Mouse (Mus musculus): ENCODE measurements around the gene Carm1. TPM values are rescaled to one million over a fixed set of nuclear protein-coding genes. Genes with fewer than 3 reads are reported as not detected.
"Not testable (repeated sequence)": the region's sequence is repeated elsewhere in the genome, so short reads cannot be mapped to it uniquely, and the experiment has no call there.

The Carm1 gene
- polyA plus RNA-seq, 1 experiment = 48.1 TPM

- no peak overlapping the region for H3K4me2 ChIP-seq (ENCODE audit: low read depth)
- no peaks in the 10 kb centered on the region for H3K36me3 ChIP-seq (ENCODE audit: control insufficient read depth, insufficient read depth)
- no peaks in the 10 kb centered on the region for H3K79me2 ChIP-seq (ENCODE audit: control insufficient read depth, insufficient read depth)
- TF ChIP-seq POLR2AphosphoS2 (IDR thresholded peaks at IDR 0.05; ENCODE audit: insufficient read length, low read depth) (no peak), USF1 (IDR thresholded peaks at IDR 0.05; ENCODE audit: low read depth) (no peak), TCF12 (IDR thresholded peaks at IDR 0.05; ENCODE audit: insufficient read depth, poor library complexity, severe bottlenecking) (no peak), CEBPB (IDR thresholded peaks at IDR 0.05; ENCODE audit: insufficient read depth, poor library complexity, severe bottlenecking) (no peak), REST (IDR thresholded peaks at IDR 0.05; ENCODE audit: insufficient read depth, insufficient read length) (no peak), POLR2A (IDR thresholded peaks at IDR 0.05; ENCODE audit: insufficient read length, low read depth) (no peak), E2F4 (IDR thresholded peaks at IDR 0.05; ENCODE audit: insufficient read depth) (no peak), TCF3 (IDR thresholded peaks at IDR 0.05; ENCODE audit: insufficient read length, low read depth) (no peak), MYOD1 (IDR thresholded peaks at IDR 0.05; ENCODE audit: control insufficient read depth in 1 of 3, insufficient read length in 2 of 3, low read depth in 2 of 3) (no peak), MYOG (IDR thresholded peaks at IDR 0.05; ENCODE audit: control insufficient read depth in 1 of 3, insufficient read depth in 1 of 3, insufficient read length in 2 of 3, low read depth in 2 of 3) (no peak), MAX (IDR thresholded peaks at IDR 0.05; ENCODE audit: low read depth) (no peak), SRF (IDR thresholded peaks at IDR 0.05; ENCODE audit: control insufficient read depth, insufficient read length, low read depth) (no peak)
- H3K27me3 ChIP-seq (ENCODE audit: control insufficient read depth, insufficient read depth, insufficient read length) = no peaks in the 10 kb centered on the region
- no peak overlapping the region for H3ac ChIP-seq (ENCODE audit: control insufficient read depth, insufficient read length)
- H3K4me3 ChIP-seq = no peak overlapping the region
Measured at GRCm38 (mm10) chr9:21527917-21528324, 18.8 kb upstream of the Carm1 start.

DNA sequence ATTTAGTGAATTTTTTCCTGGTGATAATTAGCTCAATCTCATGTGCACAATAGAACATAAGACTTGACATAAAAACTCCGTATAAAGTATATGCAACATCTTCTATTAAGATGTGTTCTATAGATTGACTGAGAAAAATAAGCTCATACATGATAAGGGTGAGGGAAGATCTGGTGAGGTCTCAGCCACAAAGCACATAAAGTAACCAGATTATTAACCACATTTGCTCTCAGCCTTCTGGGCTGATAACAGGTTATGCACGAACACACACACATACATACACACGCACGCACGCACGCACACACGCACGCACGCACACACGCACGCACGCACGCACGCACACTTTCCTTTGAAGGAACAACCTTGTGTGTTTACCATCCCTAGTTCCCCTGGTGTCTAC is 10.2 kb upstream of the Carm1 start:
- no peak overlapping the region for H3K4me2 ChIP-seq (ENCODE audit: low read depth)
- H3K36me3 ChIP-seq (ENCODE audit: control insufficient read depth, insufficient read depth) = no peaks in the 10 kb centered on the region
- H3K79me2 ChIP-seq (ENCODE audit: control insufficient read depth, insufficient read depth) = no peaks in the 10 kb centered on the region
- TF ChIP-seq USF1 (IDR thresholded peaks at IDR 0.05; ENCODE audit: low read depth) (no peak), POLR2A (IDR thresholded peaks at IDR 0.05; ENCODE audit: insufficient read length, low read depth) (no peak), MYOD1 (IDR thresholded peaks at IDR 0.05; ENCODE audit: control insufficient read depth in 1 of 3, insufficient read length in 2 of 3, low read depth in 2 of 3) (no peak), POLR2AphosphoS2 (IDR thresholded peaks at IDR 0.05; ENCODE audit: insufficient read length, low read depth) (no peak), MAX (IDR thresholded peaks at IDR 0.05; ENCODE audit: low read depth) (no peak), TCF12 (IDR thresholded peaks at IDR 0.05; ENCODE audit: insufficient read depth, poor library complexity, severe bottlenecking) (no peak), REST (IDR thresholded peaks at IDR 0.05; ENCODE audit: insufficient read depth, insufficient read length) (no peak), TCF3 (IDR thresholded peaks at IDR 0.05; ENCODE audit: insufficient read length, low read depth) (no peak), CEBPB (IDR thresholded peaks at IDR 0.05; ENCODE audit: insufficient read depth, poor library complexity, severe bottlenecking) (no peak)
- H3K4me3 ChIP-seq = no peak overlapping the region
- H3K27me3 ChIP-seq (ENCODE audit: control insufficient read depth, insufficient read depth, insufficient read length) = no peaks in the 10 kb centered on the region
- H3ac ChIP-seq (ENCODE audit: control insufficient read depth, insufficient read length) = no peak overlapping the region

DNA sequence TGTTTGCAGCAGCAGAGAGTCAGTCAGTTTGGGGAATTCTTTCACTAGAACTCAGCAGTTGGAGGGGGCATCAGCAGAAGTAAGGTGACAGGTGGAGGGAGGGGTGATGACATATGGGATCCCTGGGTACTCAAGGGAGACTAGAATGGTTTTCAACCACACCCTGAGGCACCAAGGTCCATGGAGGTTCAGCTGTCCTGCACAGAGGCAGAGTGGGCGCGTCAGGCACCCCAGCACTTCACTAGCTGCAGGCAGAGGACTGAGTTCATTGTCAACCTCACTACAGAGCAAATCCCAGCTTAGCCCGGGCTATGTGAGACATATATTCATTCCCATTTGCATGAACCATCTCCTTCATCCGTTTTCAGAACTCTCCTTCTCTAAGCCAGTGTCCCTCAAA is 9.7 kb upstream of the Carm1 start:
- Histone ChIP-seq H3K4me3 (no peak overlapping the region), H3K4me2 (ENCODE audit: low read depth) (no peak overlapping the region), H3K36me3 (ENCODE audit: control insufficient read depth, insufficient read depth) (no peaks in the 10 kb centered on the region), H3K79me2 (ENCODE audit: control insufficient read depth, insufficient read depth) (no peaks in the 10 kb centered on the region), H3ac (ENCODE audit: control insufficient read depth, insufficient read length) (no peak overlapping the region), H3K27me3 (ENCODE audit: control insufficient read depth, insufficient read depth, insufficient read length) (no peaks in the 10 kb centered on the region)
- TF ChIP-seq POLR2A (IDR thresholded peaks at IDR 0.05; ENCODE audit: insufficient read length, low read depth) (no peak), REST (IDR thresholded peaks at IDR 0.05; ENCODE audit: insufficient read depth, insufficient read length) (no peak), MAX (IDR thresholded peaks at IDR 0.05; ENCODE audit: low read depth) (no peak), TCF12 (IDR thresholded peaks at IDR 0.05; ENCODE audit: insufficient read depth, poor library complexity, severe bottlenecking) (no peak), MYOG (IDR thresholded peaks at IDR 0.05; ENCODE audit: control insufficient read depth in 1 of 3, insufficient read depth in 1 of 3, insufficient read length in 2 of 3, low read depth in 2 of 3) (peak in 2 of 3 experiments; percentile 55 to 63), SRF (IDR thresholded peaks at IDR 0.05; ENCODE audit: control insufficient read depth, insufficient read length, low read depth) (no peak), E2F4 (IDR thresholded peaks at IDR 0.05; ENCODE audit: insufficient read depth) (no peak), MYOD1 (IDR thresholded peaks at IDR 0.05; ENCODE audit: control insufficient read depth in 1 of 3, insufficient read length in 2 of 3, low read depth in 2 of 3) (peak in 2 of 3 experiments; percentile 46 to 63), POLR2AphosphoS2 (IDR thresholded peaks at IDR 0.05; ENCODE audit: insufficient read length, low read depth) (no peak), CEBPB (IDR thresholded peaks at IDR 0.05; ENCODE audit: insufficient read depth, poor library complexity, severe bottlenecking) (no peak), USF1 (IDR thresholded peaks at IDR 0.05; ENCODE audit: low read depth) (no peak), TCF3 (IDR thresholded peaks at IDR 0.05; ENCODE audit: insufficient read length, low read depth) (no peak)

DNA sequence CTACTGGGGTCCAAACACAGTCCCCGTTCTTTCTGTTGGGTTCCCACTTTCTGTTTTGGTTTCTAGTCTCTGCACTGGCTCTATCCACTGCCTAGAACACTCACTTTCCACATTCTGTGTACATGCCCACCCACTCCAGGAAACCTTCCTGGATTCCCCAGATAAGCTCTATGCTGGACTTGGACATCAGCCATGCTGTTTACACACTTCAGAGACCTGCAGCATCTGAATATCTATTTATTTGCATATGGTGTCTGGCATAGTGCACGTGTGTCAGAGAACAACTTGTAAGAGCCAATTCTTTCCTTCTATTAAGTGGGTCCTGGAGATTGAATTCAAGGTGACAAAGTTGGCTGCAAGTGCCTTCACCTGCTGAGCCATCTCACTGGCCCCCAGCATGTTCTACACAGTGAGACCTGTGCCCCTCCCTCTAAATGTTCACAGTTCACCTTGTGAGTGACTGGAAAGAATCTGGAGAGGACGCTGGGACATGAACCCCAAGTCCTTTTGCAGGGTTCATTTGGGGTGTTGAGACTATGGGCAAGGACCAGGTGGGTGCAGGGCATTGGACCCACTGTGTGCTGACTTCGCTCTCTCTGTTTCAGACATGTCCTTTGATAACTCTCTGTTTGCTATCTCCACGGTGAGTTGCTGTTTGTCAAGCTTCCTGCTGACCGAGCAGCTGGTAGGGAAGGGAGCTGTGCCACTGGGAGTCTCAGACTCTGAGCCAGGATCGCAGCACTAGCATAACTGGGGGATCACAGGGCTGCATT is 6.5 kb upstream of the Carm1 start:
- Histone ChIP-seq H3K36me3 (ENCODE audit: control insufficient read depth, insufficient read depth) (no peaks in the 10 kb centered on the region), H3K27me3 (ENCODE audit: control insufficient read depth, insufficient read depth, insufficient read length) (no peaks in the 10 kb centered on the region), H3ac (ENCODE audit: control insufficient read depth, insufficient read length) (no peak overlapping the region), H3K79me2 (ENCODE audit: control insufficient read depth, insufficient read depth) (no peaks in the 10 kb centered on the region), H3K4me3 (no peak overlapping the region), H3K4me2 (ENCODE audit: low read depth) (no peak overlapping the region)
- TF ChIP-seq CEBPB (IDR thresholded peaks at IDR 0.05; ENCODE audit: insufficient read depth, poor library complexity, severe bottlenecking) (no peak), MAX (IDR thresholded peaks at IDR 0.05; ENCODE audit: low read depth) (no peak), TCF3 (IDR thresholded peaks at IDR 0.05; ENCODE audit: insufficient read length, low read depth) (no peak), E2F4 (IDR thresholded peaks at IDR 0.05; ENCODE audit: insufficient read depth) (no peak), POLR2AphosphoS2 (IDR thresholded peaks at IDR 0.05; ENCODE audit: insufficient read length, low read depth) (no peak), SRF (IDR thresholded peaks at IDR 0.05; ENCODE audit: control insufficient read depth, insufficient read length, low read depth) (no peak), TCF12 (IDR thresholded peaks at IDR 0.05; ENCODE audit: insufficient read depth, poor library complexity, severe bottlenecking) (no peak), MYOG (IDR thresholded peaks at IDR 0.05; ENCODE audit: control insufficient read depth in 1 of 3, insufficient read depth in 1 of 3, insufficient read length in 2 of 3, low read depth in 2 of 3) (no peak), MYOD1 (IDR thresholded peaks at IDR 0.05; ENCODE audit: control insufficient read depth in 1 of 3, insufficient read length in 2 of 3, low read depth in 2 of 3) (no peak), USF1 (IDR thresholded peaks at IDR 0.05; ENCODE audit: low read depth) (no peak), REST (IDR thresholded peaks at IDR 0.05; ENCODE audit: insufficient read depth, insufficient read length) (no peak), POLR2A (IDR thresholded peaks at IDR 0.05; ENCODE audit: insufficient read length, low read depth) (no peak)

- not testable (repeated sequence) for H3K4me2 ChIP-seq (ENCODE audit: low read depth); H3ac ChIP-seq (ENCODE audit: control insufficient read depth, insufficient read length); H3K79me2 ChIP-seq (ENCODE audit: control insufficient read depth, insufficient read depth); H3K27me3 ChIP-seq (ENCODE audit: control insufficient read depth, insufficient read depth, insufficient read length); H3K4me3 ChIP-seq; H3K36me3 ChIP-seq (ENCODE audit: control insufficient read depth, insufficient read depth)
Measured at GRCm38 (mm10) chr9:21542001-21542400, 4.7 kb upstream of the Carm1 start.
